Mouse (Mus musculus): ENCODE data around the gene Cyp1a1.

GRCm38 (mm10) chr9:57744462-57745091 is 56.8 kb downstream of the Cyp1a1 start:
- TF ChIP-seq CTCF (IDR thresholded peaks at IDR 0.05; ENCODE audit: low read depth, low read length) = peak; percentile 47
- no peak for TF ChIP-seq TAL1 (conservative IDR thresholded peaks at IDR 0.05; ENCODE audit: low read depth, low read length)
- no peak for TF ChIP-seq GATA1 (IDR thresholded peaks at IDR 0.05; ENCODE audit: borderline replicate concordance, low read length)
